Mouse (Mus musculus) lung, postnatal 36 days (tissue): ENCODE data around the gene Cdkal1.

Experiments used
- DNase-seq: peaks from one replicate; pipeline ENCODE4 v3.0.0; 2022; ENCODE audit warnings: mixed read lengths

Cdkal1 gene

DNA sequence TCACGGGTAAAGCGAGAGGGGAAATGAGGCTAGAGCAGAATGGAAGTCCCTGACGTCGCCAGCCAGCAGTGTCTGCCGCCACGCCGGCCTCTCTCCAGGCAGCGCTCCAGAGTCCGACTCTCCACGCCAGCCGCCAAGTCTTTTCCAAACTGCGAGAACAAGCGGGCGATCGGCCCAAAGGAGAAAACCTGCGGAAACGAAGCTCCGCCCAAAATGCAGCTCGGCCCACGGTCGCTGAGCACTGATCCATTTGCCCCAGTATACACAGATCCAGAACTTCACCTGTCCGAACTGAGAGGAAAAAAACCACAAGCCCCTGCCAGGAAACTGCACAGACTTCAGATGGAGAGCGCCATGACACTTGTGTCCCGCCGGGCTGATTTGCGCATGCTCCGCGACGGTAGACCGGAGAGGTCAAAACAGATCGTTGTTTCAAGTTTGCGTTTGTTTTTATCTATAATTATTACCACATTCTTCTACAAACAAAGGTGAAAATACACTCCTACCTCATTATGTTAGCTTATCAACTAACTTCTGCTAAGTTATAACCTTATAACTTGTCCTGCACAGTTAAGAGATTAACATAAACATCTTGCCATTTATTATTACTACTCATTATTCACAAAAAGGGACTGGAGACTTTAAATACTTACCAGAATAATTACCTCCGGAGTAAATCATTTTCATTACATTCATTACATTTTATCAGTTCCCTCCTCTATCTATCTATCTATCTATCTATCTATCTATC is at the start of gene Cdkal1:
TSS of gene Cdkal1 (minus strand) at position 394 of the 751 bp plus-strand sequence.
- DNase-seq, result peak; percentile 87

DNA sequence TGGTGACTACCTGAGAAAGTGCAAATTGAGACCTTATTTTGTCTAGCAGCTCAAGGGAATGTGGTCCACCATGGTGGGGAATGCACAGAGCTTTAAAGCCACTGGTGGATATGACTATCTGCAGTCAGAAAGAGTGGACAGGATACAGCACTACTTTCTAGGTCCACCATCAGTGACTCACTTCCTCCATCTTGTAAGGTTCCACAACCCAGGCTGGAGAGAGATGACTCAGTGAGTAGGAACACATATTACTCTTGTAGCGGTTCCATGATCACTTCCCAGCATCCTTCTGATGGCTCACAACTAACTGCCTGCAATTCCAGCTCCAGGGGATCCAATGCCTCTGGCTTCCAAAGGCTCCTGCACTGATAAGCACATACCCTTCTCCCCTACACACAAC is 47.9 kb upstream of the Cdkal1 start:
- DNase-seq, result no peak

DNA sequence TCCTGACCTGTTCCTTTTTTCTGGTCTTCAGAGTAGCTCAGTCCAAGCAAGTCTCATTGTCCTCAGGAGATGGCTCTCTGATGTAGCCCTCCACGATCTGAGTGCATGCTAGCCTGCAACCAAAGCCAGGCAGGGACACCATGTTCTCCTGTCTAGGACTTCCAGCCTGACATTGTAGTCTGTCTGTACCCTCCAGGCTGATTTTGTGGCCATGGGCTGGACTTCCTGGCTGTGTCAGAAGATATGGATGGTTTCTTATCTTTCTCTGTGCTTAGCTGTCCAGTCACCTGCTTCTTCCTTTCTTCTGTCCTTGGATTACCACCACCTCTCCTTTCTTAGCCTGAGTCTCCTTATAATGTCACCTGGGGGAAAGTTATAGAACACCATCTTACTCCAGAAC is 47.2 kb upstream of the Cdkal1 start:
- no peak for DNase-seq

DNA sequence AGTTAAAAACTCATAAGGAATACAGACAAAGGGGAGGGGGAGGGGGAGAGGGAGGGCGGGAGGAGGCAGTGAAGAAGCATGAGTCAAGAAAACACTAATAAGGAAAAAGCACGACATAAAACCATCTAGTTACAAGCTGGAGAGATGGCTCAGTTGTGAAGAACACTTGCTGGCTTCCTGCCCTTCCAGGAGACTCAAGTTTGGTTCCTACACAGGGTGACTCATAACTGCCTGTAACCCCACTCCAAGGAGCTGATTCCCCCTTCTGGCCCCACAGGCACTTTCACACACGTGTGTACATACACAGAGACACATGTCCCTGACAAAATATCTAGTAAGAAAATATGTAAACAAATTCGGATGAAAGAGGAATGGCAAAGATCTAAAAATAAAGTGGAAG is 46.2 kb upstream of the Cdkal1 start:
- no peak for DNase-seq

DNA sequence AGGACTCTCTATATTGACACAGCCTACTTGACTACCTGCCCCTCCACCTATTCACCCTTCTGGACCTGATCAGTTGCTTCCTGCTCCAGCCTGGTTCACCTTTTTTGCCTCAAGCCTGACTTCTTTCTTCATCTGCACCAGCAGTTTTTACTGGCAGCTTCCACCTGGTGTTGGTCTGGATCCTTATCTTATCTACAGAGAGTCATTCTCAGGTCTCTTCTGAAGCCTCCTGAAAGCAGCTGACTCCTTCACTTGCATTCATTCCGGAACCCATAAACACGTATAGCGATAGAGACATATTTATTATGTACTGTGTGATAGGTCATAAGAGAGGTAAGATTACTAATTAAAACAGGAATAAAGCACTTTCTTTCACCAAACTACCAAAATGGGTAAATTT is 11.3 kb upstream of the Cdkal1 start:
- no peak for DNase-seq

DNA sequence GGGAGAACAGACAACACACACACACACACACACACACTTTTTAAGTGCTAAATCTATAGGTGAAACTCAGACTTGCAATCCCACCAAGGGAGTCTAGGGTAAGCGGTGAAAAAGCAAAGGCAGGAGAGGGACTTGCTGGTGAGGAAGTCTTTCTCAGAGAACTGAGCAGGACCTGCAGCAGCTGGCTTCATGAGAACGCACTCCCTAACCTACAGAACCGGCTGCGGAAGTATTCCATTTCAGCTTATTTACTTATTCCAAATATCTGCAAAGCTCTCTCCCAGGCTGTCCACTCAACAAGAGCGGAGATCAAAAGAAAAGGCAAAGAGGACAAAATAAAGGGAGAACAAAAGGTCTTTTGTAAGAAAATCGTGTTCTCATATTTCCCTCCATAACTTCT is 8.9 kb upstream of the Cdkal1 start:
- no peak for DNase-seq

DNA sequence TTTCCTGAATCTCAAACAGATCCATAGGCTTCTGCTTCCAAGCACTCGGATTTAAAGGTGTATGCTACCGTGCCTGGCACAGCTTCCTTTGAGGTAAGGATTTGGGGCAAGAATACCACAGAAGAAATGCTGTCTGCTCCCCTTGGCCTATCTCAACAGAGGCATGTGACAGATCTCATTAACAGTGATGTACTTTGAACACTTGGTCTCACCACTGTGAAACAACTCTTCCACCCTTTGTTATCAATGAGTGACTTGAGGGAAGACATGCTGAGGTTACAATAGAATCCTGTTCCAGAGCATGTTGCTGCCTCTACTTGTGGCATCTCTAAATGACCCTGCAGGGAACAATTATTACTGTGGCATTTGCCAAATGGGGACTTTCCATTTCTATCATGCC is 4.6 kb upstream of the Cdkal1 start:
- no peak for DNase-seq

DNA sequence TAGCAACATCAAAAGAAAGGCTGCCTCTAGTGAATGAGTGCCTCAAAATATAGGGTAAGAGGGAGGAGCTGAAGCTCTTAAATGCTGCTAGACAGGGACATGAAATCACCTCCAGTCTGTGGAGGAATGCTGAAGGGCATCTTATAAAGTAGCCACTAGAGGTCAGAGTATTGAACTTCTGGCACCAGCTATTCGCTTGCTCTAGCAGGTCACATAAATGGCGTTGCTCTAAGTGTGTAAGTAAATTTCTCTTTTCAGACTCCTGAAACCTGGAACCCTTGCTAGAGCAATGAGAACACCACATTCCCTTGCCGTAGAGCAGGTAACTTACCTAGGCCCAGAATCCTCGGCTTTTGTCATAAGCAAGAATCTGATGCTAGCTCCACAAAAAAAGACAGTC is 2.0 kb upstream of the Cdkal1 start:
- peak; percentile 66 for DNase-seq

DNA sequence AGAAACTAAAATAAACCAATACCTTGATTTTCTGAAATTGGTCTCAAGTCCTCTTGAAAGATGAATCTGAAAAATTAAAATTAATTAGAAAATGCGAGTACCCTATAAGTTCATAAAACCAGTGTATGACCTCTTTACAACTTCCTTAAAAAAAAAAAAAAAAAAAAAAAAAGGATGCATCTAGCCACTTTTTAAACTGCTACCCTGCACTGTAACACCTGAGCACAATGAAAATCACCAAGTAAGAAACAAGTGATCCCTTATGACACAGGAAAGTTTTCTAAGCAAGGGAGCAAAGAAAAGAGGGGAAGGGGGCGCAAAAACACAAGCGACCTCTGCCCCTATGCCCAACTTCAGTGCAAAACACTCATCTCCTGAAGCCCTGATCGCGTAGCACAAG is 598 bp downstream of the Cdkal1 start:
- DNase-seq, result no peak

DNA sequence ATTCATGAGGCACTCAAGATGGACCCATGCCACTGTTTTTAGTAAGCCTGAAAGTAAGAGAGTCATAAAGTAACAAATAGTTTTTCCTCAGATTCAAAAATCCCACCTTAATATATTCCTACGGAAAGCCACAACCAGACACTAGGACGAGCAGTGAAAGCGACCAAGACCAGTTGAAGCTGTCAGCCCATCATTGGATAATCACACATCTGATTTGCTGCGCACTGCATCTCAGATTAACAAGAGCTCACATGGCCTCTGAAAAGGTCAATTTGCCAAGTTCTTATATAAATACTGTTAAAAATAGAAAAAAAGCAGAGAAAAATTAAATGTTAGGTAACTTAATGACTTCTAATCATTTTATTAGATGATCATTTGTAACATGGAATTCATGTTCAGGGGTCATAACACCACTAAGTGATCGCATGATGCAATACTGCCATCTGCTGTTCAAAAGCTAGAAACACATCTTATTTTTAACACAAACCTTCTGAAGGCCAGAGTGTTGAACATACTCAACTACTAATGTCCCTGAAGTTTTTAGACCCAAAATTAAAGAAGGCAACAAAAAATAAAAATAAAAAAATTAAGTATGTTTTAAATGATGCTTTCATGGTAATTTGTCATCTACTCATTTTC is 16.9 kb downstream of the Cdkal1 start:
- DNase-seq, result peak; percentile 44

DNA sequence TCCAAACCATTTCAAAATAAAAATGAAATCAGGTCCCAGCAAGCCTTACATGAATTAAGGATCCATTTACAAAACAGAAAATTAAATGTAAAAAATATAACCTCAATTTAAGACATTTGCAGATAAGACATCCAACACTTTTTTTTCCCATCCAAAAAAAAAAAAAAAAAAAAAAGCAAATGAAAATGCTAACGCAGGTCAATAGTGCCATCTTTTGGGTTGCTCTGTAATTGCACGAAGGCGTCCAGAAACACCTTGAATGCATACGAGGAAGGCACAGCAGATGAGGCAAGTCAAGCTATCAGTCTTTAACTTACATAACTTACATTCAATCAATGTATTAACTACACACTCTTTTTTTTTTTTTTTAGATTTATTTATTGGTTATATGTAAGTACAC is 20.3 kb downstream of the Cdkal1 start:
- peak; percentile 61 for DNase-seq

DNA sequence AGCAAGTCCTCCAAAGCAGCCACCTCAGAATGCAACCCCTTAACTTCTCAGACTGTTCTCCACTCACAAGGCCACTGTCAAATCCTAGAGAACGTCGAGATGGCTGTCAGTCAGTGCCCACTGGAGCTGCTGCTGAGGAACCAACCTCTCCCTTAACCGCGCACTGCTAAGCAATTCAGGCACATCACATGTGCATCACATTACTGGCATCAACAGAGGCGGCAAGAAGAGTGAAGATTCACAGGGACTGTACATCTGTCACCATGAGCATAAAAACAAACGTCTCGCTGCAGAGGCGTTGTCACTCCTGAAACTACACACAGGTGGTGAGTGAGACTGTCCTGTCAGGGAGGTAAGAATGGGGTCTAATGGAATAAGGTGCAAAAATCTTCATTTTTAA is 21.7 kb downstream of the Cdkal1 start:
- DNase-seq, result no peak

DNA sequence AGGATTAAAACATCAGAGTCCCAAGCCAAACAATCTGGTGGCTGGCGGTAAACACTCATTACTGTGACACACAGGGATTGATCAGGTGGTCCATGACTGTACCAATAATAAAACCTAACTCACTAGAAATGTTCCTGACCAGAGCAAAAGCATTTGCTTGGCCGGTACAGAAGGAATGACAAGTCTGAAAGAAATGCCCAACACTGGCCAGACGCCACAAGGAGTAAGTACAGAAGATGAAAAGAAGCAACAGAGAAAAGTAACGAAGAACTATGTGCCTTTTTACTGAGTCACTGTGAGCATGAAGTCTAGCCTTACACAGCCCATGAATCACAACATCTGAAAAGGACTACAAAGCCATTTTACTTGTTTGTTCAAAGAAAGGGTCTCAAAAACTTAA is 24.3 kb downstream of the Cdkal1 start:
- no peak for DNase-seq

DNA sequence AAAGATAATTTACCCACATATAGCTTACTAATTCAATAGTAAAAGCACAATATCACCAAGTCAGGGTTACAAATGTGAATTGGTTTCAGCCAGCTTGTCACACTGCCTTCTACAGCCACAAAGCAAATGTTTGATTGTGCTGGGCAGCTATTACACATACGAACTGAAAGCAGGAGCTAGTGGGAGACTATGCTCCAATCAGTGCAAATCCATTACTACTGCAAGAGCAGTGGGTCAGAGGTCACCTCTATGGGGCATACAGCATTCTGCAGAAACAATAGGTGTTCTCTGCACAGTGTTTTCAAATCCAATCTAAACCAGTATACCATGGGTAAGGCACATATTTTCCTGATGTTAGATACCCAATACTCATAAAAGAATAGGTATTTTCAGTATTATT is 27.4 kb downstream of the Cdkal1 start:
- DNase-seq, result no peak

DNA sequence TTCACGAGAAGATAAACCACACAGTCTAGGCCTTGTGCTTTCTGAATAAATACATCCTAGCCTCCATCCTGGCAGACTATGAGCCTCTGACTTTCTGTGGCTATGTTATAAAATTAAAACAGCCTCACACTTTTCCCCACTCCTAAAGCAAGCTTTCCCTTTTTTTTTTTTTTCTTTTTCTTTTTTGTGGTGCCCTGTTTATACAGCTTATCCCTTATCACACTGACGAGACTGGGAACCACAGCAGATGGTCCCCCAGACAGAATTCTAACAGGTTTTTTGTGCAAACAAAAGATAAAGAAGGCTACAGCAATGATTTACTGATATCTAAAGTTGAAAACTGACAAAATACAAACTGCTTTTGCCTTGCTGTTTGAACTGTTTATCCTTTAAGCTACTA is 29.0 kb downstream of the Cdkal1 start:
- no peak for DNase-seq

DNA sequence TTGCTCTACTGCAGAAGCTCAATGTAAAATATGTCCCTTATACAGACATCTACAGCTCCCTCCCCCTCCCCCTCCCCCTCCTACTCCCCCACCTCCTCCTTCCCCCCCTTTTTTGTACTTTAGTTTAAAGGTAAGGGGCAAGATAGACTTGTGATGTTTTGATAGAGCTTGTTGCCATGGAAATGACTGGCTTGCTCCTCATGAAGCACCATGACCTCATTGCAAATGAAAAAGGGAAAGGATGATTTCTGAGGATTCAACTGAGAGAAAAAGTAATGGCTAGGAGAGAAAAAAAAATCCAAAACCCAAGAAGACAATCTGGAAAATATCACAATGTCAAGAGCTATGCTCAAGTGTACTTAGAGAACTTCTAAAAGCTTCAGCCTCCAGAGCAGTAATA is 29.4 kb downstream of the Cdkal1 start:
- no peak for DNase-seq

DNA sequence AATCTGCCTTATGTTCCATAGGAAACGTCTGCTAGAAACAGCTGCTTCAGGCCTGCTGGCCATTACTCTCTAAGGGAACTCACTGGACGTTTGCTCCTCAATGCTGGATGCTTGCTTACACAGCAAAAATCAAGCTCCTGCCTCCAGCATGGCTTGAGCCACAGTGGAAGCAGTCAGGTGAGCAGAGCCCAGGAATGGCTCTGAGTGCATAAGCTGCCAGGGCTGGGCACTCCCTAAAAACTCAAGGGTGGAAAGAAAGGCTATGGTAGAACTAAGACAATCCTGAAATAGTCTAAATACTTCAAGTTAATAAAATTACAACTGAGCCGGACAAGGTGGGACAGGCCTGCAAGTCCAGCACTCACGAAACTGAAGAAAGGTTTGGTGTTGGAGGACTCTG is 30.7 kb downstream of the Cdkal1 start:
- DNase-seq, result peak; percentile 11

DNA sequence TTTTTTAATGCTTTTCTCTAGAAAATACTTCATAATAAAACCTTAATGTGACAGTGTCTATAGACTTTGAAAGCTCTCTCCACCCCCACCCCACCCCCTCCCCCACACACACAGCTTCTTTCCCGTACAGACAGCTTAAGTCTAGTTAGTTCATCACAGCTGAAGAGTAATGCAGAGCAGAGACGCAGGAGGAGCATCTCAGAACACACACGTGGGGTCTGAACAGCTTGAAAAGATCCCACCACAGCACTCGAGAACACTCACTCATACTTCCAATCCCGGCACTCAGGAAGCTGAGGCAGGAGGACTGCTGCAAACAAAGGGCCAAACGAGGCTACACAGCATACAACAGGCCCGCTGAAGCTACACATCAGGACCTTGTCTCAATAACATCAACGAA is 31.1 kb downstream of the Cdkal1 start:
- DNase-seq, result no peak

DNA sequence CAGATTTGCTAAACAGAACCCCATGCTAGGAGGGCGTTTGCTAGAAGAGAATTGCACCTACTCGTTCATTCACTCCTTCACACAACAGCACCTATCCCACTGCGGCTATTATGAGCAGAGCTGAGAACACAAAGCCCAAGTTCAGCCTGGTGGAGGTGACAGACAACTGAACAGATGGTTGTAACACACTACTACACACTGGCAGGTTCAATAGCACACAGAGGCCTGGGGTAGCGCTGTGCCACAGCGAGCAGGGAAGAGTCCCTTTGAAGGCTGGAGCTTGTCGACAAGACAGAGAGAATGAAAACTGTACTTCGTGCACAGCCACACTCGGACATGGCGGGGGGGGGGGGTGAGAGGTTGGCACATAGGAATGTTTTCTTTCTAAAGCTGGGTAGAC is 31.6 kb downstream of the Cdkal1 start:
- DNase-seq, result no peak

DNA sequence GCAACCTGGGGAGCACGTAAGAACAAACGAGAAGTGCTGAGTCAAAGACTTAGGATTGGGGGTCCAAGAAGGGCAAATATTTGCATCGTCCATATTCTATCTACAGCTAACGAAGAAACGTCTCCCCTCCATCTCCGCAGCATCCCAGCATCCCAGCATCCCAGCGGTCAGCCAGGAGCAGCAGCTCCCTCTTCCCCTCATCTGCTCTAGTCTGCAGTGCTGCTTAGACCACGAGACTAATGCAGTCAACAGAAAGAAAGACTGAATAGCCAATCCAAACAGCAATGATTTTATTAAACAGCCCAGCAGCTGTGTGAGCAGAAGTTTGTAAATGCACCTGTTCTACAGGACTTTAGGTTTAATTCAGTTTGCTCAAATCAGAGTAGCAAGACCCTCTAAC is 32.0 kb downstream of the Cdkal1 start:
- no peak for DNase-seq

DNA sequence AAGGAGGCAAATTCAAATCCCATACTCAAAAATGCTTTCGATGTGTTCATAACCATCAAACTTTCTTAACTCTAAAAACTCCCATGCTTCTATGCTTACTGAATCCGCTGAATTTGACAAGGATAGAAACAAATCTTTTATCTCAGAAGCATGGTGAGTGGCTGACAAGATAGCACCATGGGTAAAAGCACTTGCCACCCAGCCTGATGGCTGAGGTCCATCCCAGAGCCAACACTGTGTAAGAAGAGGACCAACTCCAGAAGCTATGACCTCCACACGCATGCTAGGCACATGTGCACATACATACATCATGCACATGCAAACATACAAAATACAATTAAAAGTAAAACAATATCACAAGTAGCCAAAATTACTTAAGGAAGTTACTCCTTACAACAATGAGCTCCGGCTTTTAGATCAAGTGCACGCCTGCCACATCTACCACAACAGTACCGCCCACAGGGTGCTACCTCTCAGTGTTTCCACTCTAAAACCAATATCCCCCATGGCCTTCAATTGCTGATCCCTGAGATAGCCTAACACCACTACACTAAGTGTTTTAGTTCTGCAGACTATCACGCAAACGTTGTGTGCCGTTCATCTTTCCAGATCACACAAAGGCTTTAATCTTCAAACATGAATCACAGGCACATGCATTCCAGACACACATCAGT is 35.4 kb downstream of the Cdkal1 start:
- DNase-seq, result no peak

DNA sequence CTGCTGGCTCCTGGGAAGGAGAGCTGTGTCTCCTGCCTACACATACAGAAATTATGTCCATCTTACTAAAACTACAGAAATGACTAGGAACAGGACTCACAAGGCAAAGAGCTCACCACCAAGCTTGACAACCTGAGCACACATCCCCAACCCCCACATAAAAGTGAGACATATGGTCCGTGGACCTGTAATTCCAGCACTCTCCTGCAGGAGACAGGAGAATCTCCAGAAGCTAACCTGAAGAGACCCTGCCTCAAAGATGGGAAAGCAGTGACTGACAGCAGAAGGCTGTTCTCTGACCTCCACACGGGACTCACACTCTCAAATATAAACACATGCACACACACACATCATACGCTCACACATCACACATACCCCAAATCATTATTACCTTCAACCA is 36.3 kb downstream of the Cdkal1 start:
- DNase-seq, result no peak

DNA sequence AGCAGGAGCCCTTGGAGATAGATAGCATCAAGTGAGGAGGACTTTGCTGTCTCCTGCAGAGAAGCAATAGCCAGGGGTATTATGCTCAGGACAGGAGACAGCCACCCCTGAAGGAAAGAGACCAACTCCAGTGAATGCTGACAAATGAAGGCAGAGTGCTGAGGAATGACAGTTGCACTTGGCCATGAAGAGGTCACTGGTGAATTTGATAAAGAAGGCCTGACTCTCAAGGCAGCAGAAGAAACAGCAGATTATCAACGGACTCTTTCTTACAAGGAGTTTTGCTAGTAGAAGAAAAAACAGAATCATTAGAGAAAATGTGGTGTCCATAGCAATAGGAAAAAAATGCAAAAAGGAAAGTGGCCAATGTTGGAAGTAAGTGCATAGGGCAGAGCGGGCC is 37.2 kb downstream of the Cdkal1 start:
- DNase-seq, result no peak

DNA sequence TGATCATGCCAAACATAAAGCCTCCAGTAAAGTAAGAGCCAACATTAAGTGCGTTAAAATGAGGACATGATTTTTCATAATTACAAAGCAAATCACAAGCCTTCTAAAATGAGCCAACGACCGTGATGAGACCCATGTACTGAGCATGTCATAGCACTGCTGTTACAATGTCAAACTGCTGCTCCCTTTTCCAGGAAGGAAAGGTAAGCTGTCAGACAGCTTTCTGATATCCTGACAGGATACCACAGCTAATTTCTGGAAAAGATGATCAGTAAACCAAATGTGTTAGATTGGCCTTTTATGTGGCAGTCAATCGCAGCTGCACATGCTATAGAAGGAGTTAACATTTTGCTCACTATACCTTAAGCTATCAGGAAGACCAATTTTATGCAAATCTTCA is 44.7 kb downstream of the Cdkal1 start:
- no peak for DNase-seq
